11 mouse cellular contexts compared by ENCODE assay signal in the genomic region with DNA sequence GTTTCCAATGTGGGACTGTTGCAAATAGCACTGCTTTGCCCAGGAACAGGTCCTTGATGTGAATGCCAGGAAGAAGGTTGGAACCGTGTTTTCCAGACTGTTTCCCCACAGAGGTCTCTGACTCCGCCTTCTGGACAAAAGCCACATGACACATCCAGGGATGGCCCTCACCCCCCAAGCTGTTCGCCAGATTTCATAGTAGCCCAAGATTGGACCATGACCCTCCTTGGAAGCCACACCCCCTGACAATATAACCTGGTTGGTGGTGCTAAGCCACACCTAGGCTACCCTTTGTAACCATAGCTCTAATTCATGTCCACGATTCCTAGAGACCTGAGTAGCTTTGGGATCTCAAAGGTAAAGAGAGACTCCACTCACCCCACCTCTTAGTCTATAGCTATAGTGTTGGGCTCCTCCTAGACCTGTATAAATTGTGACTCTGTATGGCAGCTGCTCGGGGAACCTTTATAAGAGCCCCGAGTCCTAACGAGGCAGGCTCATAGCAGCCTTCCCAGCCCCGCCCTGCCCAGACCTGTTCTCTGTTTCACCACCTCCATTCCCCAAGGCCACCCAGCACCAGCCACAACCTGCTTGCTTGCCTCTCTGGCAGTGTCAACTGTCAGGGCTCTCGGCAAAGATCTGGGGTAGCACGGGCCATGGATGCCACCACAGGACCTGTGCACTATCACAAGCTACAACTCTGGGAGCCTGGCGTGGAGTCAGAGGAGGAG. TPM values are rescaled to one million over a fixed set of nuclear protein-coding genes. Genes with fewer than 3 reads are reported as not detected.
DNase-seq lines count a peak whose midpoint lies in the region; ATAC-seq and TF ChIP-seq lines count a peak whose summit lies in the region.
"Had no signal": no experiment of that assay in that cellular context is flagged by ENCODE, and none has a peak within 500 bp of the region (broad histone marks: within the 10 kb centered on the region; RNA-seq: fewer than 3 reads in every experiment).

Ggt6 (plus strand) TSS at position 564 of the 731 bp plus-strand sequence.

- DNase-seq in hindbrain, postnatal 0 days (ENCODE audit: low spot score) = no peak
- DNase-seq in hindbrain, embryonic 10.5 days (ENCODE audit: low spot score) = no peak
- peak; percentile 84 for DNase-seq in R1 (ENCODE audit: low read depth, low spot score)
- DNase-seq in right cerebral cortex, postnatal 25 days = no peak
- DNase-seq in cerebellum, adult 9-10 months = no peak

- H3K27ac ChIP-seq in hindbrain, postnatal 0 days = no peak within 1 kb of the TSS
- no peak within 1 kb of the TSS for H3K27ac ChIP-seq in hindbrain, embryonic 10.5 days
- H3K27ac ChIP-seq in intestine, embryonic 15.5 days = peak within 1 kb of the TSS; percentile 82
- no peak within 1 kb of the TSS for H3K27ac ChIP-seq in liver, embryonic 16.5 days (ENCODE audit: low read length)
- H3K27ac ChIP-seq: limb, embryonic 13.5 days had no signal

- H3K9ac ChIP-seq in hindbrain, postnatal 0 days (replicated peaks; ENCODE audit: low read length) = no peak within 1 kb of the TSS
- H3K9ac ChIP-seq in intestine, embryonic 15.5 days = 0 out of 2 replicates have a peak within 1 kb of the TSS, but pooled peaks have one; percentile 20
- no peak within 1 kb of the TSS for H3K9ac ChIP-seq in liver, embryonic 16.5 days (ENCODE audit: low read depth, low read length)
- H3K9ac ChIP-seq: limb, embryonic 13.5 days had no signal

- no peaks in the 10 kb centered on the region for H3K36me3 ChIP-seq in hindbrain, postnatal 0 days (ENCODE audit: insufficient read depth, low read length)
- H3K36me3 ChIP-seq in hindbrain, embryonic 10.5 days = no peaks in the 10 kb centered on the region
- H3K36me3 ChIP-seq in intestine, embryonic 15.5 days = no peaks in the 10 kb centered on the region
- no peaks in the 10 kb centered on the region for H3K36me3 ChIP-seq in liver, embryonic 16.5 days (ENCODE audit: control insufficient read depth, insufficient read depth)
- H3K36me3 ChIP-seq: limb, embryonic 13.5 days had no signal

- no peak within 1 kb of the TSS for H3K4me3 ChIP-seq in hindbrain, postnatal 0 days (ENCODE audit: low read length)
- H3K4me3 ChIP-seq in hindbrain, embryonic 10.5 days = no peak within 1 kb of the TSS
- peak within 1 kb of the TSS; percentile 28 for H3K4me3 ChIP-seq in intestine, embryonic 15.5 days (replicated peaks)
- H3K4me3 ChIP-seq in liver, embryonic 16.5 days (ENCODE audit: low read depth, low read length) = no peak within 1 kb of the TSS
- H3K4me3 ChIP-seq: limb, embryonic 13.5 days had no signal

- peaks cover 2% of the 10 kb centered on the region for H3K4me1 ChIP-seq in hindbrain, postnatal 0 days (ENCODE audit: insufficient read depth, low read length)
- H3K4me1 ChIP-seq in hindbrain, embryonic 10.5 days (replicated peaks) = peaks cover 9% of the 10 kb centered on the region; the same call in 1 of the 2 replicates
- peaks cover 14% of the 10 kb centered on the region; the same call in 1 of the 2 replicates for H3K4me1 ChIP-seq in intestine, embryonic 15.5 days (replicated peaks)
- H3K4me1 ChIP-seq in liver, embryonic 16.5 days (ENCODE audit: control insufficient read depth, low read depth, low read length) = no peaks in the 10 kb centered on the region; the same call in 1 of the 2 replicates
- H3K4me1 ChIP-seq: limb, embryonic 13.5 days had no signal

- H3K9me3 ChIP-seq in hindbrain, postnatal 0 days (ENCODE audit: low read length) = no peaks in the 10 kb centered on the region
- H3K9me3 ChIP-seq in hindbrain, embryonic 10.5 days = no peaks in the 10 kb centered on the region
- H3K9me3 ChIP-seq in intestine, embryonic 15.5 days = no peaks in the 10 kb centered on the region
- no peaks in the 10 kb centered on the region for H3K9me3 ChIP-seq in liver, embryonic 16.5 days (replicated peaks; ENCODE audit: control insufficient read depth, low read length)
- H3K9me3 ChIP-seq: limb, embryonic 13.5 days had no signal

- H3K27me3 ChIP-seq in hindbrain, postnatal 0 days (ENCODE audit: insufficient read depth, low read length) = no peaks in the 10 kb centered on the region
- no peaks in the 10 kb centered on the region for H3K27me3 ChIP-seq in hindbrain, embryonic 10.5 days (ENCODE audit: insufficient read depth, poor library complexity, severe bottlenecking)
- no peaks in the 10 kb centered on the region for H3K27me3 ChIP-seq in intestine, embryonic 15.5 days (replicated peaks)
- H3K27me3 ChIP-seq in liver, embryonic 16.5 days (ENCODE audit: control insufficient read depth, insufficient read depth, low read depth, low read length) = no peaks in the 10 kb centered on the region
- H3K27me3 ChIP-seq: limb, embryonic 13.5 days had no signal

- ATAC-seq in hindbrain, postnatal 0 days = no peak; the same call in 1 of the 2 replicates
- ATAC-seq in intestine, embryonic 15.5 days = peak; percentile 97
- peak; percentile 39; the same call in 1 of the 2 replicates for ATAC-seq in liver, embryonic 16.5 days (ENCODE audit: low read depth)
- no peak for ATAC-seq in CD4-positive, CD25-positive, alpha-beta regulatory T cell, adult 4 months

- TF ChIP-seq CTCF in hindbrain, postnatal 0 days (IDR thresholded peaks at IDR 0.05; ENCODE audit: low read depth) = peak; percentile 16; the same call in 1 of the 2 replicates

- 74% methylated on average over 11 of the region's 11 CpGs for WGBS in hindbrain, postnatal 0 days
- 72% methylated on average over 11 of the region's 11 CpGs for WGBS in hindbrain, embryonic 10.5 days
- 51% methylated on average over 11 of the region's 11 CpGs for WGBS in intestine, embryonic 15.5 days
- 51% methylated on average over 11 of the region's 11 CpGs for WGBS in liver, embryonic 16.5 days (ENCODE audit: insufficient replicate concordance)

- no peak within 1 kb of the TSS for H3K4me2 ChIP-seq in hindbrain, postnatal 0 days (ENCODE audit: low read depth, low read length)
- H3K4me2 ChIP-seq in intestine, embryonic 15.5 days (replicated peaks) = peak within 1 kb of the TSS; percentile 53
- no peak within 1 kb of the TSS for H3K4me2 ChIP-seq in liver, embryonic 16.5 days (ENCODE audit: low read depth, low read length)
- H3K4me2 ChIP-seq: limb, embryonic 13.5 days had no signal

RNA-seq across cellular contexts. Expression of gene Ggt6, which starts in this region (rescaled TPM):
- total RNA-seq in hindbrain, postnatal 0 days (2014; rRNA removed) = not detected in 2 replicates
- not detected in 2 replicates for polyA plus RNA-seq in hindbrain, postnatal 0 days (2015; fragmentation: Nextera tagmentation; extraction: Ambion mirVana)
- not detected in 2 replicates for polyA plus RNA-seq in hindbrain, embryonic 10.5 days (2016; fragmentation: Nextera tagmentation; extraction: Ambion mirVana)
- 11.5 and 14.4 TPM in 2 replicates for polyA plus RNA-seq in intestine, embryonic 15.5 days (2015; fragmentation: Nextera tagmentation; extraction: Ambion mirVana)
- polyA plus RNA-seq in liver, embryonic 16.5 days (2015; fragmentation: Nextera tagmentation; extraction: Ambion mirVana) = 0.25 and 0.94 TPM in 2 replicates
- polyA plus RNA-seq in CD4-positive, CD25-positive, alpha-beta regulatory T cell, adult 4 months (2017; shearing (Covaris generic)) = not detected
- polyA plus RNA-seq: hindbrain, embryonic 11.5 days; neural tube, embryonic 11.5 days had no signal

Comparison
In these comparisons a context has a peak if more than half of its experiments do, and no peak if none do; other contexts are left out.
1. Peak in ATAC-seq in liver, embryonic 16.5 days; RNA of the gene not detected or under 1 TPM.